Mouse (Mus musculus) ES-Bruce4 (cell line): ENCODE results near the gene Cpd.

Experiments
- CTCF ChIP-seq: IDR thresholded peaks from one replicate; pipeline ENCODE4 v1.8.1; 2011; ENCODE audit warnings: low read depth, low read length
- EP300 ChIP-seq: IDR thresholded peaks from 2 replicates; pipeline ENCODE4 v1.6.1; 2011; ENCODE audit warnings: low read depth, low read length; ENCODE audit not compliant: insufficient read depth

GRCm38 (mm10) chr11:76845275-76845980 lies 1.4 kb downstream of the Cpd start:
- no peak for TF ChIP-seq CTCF
- no peak for TF ChIP-seq EP300
